Comparison of ENCODE assay signal across 8 mouse cellular contexts in genomic region chr4:154928395-154929087, GRCm38 (mm10). TPM values are rescaled to one million over a fixed set of nuclear protein-coding genes. Genes with fewer than 3 reads are reported as not detected.
DNase-seq lines count a peak whose midpoint lies in the region; TF ChIP-seq lines count a peak whose summit lies in the region.

TSS of gene Tnfrsf14 (minus strand) at chr4:154928563.

- H3K36me3 ChIP-seq in kidney, adult 2 months (ENCODE audit: control insufficient read depth, insufficient read depth, low read length), result no peaks in the 10 kb centered on the region
- peaks cover 29% of the 10 kb centered on the region for H3K36me3 ChIP-seq in megakaryocyte, embryonic 14.5 days (replicated peaks; ENCODE audit: low read length)

- TF ChIP-seq CTCF in kidney, adult 2 months (conservative IDR thresholded peaks at IDR 0.05; ENCODE audit: insufficient read depth, insufficient read length, low read depth, low read length), result no peak
- TF ChIP-seq CTCF in bone marrow, adult 2 months (IDR thresholded peaks at IDR 0.05; ENCODE audit: control insufficient read depth, insufficient read depth, low read length), result no peak
- TF ChIP-seq CTCF in cerebellum, adult 2 months (IDR thresholded peaks at IDR 0.05; ENCODE audit: borderline replicate concordance, insufficient read depth, low read depth, low read length), result no peak

- peak within 1 kb of the TSS; percentile 46 for H3K4me3 ChIP-seq in kidney, adult 2 months (ENCODE audit: insufficient read depth, low read depth, low read length)
- H3K4me3 ChIP-seq in bone marrow, adult 2 months (replicated peaks; ENCODE audit: control insufficient read depth, low read depth, low read length), result peak within 1 kb of the TSS; percentile 73
- peak within 1 kb of the TSS; percentile 90 for H3K4me3 ChIP-seq in megakaryocyte, embryonic 14.5 days (replicated peaks)
- H3K4me3 ChIP-seq in cerebellum, adult 2 months (replicated peaks; ENCODE audit: insufficient read depth, low read depth, low read length), result no peak within 1 kb of the TSS

- peak within 1 kb of the TSS; percentile 66 for H3K27ac ChIP-seq in kidney, adult 2 months (ENCODE audit: insufficient read depth, low read depth, low read length)
- peak within 1 kb of the TSS; percentile 87 for H3K27ac ChIP-seq in bone marrow, adult 2 months (ENCODE audit: control insufficient read depth, insufficient read depth, low read depth, low read length, poor library complexity)
- no peak within 1 kb of the TSS for H3K27ac ChIP-seq in cerebellum, adult 2 months (ENCODE audit: insufficient read depth, low read length)

- 55% methylated on average over 12 of the region's 12 CpGs for WGBS in kidney, adult 2 months
- WGBS in bone marrow, adult 2 months, result 11% methylated on average over 12 of the region's 12 CpGs
- WGBS in cerebellum, adult 2 months, result 73% methylated on average over 12 of the region's 12 CpGs

- H3K27me3 ChIP-seq in kidney, adult 2 months (replicated peaks; ENCODE audit: control insufficient read depth, insufficient read depth, low read length), result no peaks in the 10 kb centered on the region
- H3K27me3 ChIP-seq in megakaryocyte, embryonic 14.5 days (replicated peaks), result peaks cover 15% of the 10 kb centered on the region
- H3K27me3 ChIP-seq in cerebellum, adult 2 months (ENCODE audit: control insufficient read depth, insufficient read depth, low read length), result no peaks in the 10 kb centered on the region

- TF ChIP-seq POLR2A in kidney, adult 2 months (IDR thresholded peaks at IDR 0.05; ENCODE audit: low read depth, low read length), result no peak
- no peak; the same call in 1 of the 2 replicates for TF ChIP-seq POLR2A in bone marrow, adult 2 months (IDR thresholded peaks at IDR 0.05; ENCODE audit: borderline replicate concordance, control insufficient read depth, low read depth, low read length)
- no peak for TF ChIP-seq POLR2A in cerebellum, adult 2 months (IDR thresholded peaks at IDR 0.05; ENCODE audit: borderline replicate concordance, insufficient read depth, low read length)

- peaks cover 11% of the 10 kb centered on the region for H3K9me3 ChIP-seq in megakaryocyte, embryonic 14.5 days

- H3K4me1 ChIP-seq in kidney, adult 2 months (ENCODE audit: control insufficient read depth, insufficient read depth, low read length), result no peaks in the 10 kb centered on the region
- peaks cover 13% of the 10 kb centered on the region for H3K4me1 ChIP-seq in bone marrow, adult 2 months (ENCODE audit: control insufficient read depth, insufficient read depth, low read length)
- H3K4me1 ChIP-seq in megakaryocyte, embryonic 14.5 days, result peaks cover 50% of the 10 kb centered on the region
- no peaks in the 10 kb centered on the region for H3K4me1 ChIP-seq in cerebellum, adult 2 months (ENCODE audit: control insufficient read depth, insufficient read depth, low read length)

- no peak for DNase-seq in kidney, adult 2 months
- no peak for DNase-seq in kidney, adult 11 months
- no peak for DNase-seq in gonadal fat pad, adult 2 months (ENCODE audit: low read depth)
- DNase-seq in cerebellum, adult 2 months, result no peak
- no peak for DNase-seq in left cerebral cortex, adult 18-20 months (ENCODE audit: low spot score in 2 of 2)
- no peak for DNase-seq in layer of hippocampus, adult 9-11 months

RNA-seq across cellular contexts. Expression of gene Tnfrsf14, which starts in this region (rescaled TPM):
- 12.1 and 19.4 TPM in 2 replicates for polyA plus RNA-seq in kidney, adult 2 months (2012; rRNA removed)
- 155 and 183 TPM in 2 replicates for polyA plus RNA-seq in bone marrow, adult 2 months (2011; ENCODE audit: insufficient read depth, insufficient read length, low replicate concordance, missing spikeins)
- 16.2 and 18.6 TPM in 2 replicates for polyA plus RNA-seq in gonadal fat pad, adult 2 months (2012; rRNA removed)
- 5.4 TPM in 1 of 2 replicates, not detected in the other for polyA plus RNA-seq in megakaryocyte, embryonic 14.5 days (2012; ENCODE audit: insufficient read depth, low replicate concordance)
- polyA plus RNA-seq in cerebellum, adult 2 months (2012; rRNA removed), result 0.80 and 1.3 TPM in 2 replicates
- 1 to 10 TPM; 2.0 to 2.1 TPM for total RNA-seq in left cerebral cortex, adult 18-20 months (2021)
